Mouse (Mus musculus) testis, adult 2 months (tissue): ENCODE measurements around the gene Olfr201.
"Not testable (repeated sequence)": the region's sequence is repeated elsewhere in the genome, so short reads cannot be mapped to it uniquely, and the experiment has no call there.

Experiments used
- CTCF ChIP-seq: fragments of 200-500 bp; IDR thresholded peaks from 2 replicates; pipeline ENCODE4 v1.5.1; 2012; ENCODE audit warnings: low read depth, mild to moderate bottlenecking, inconsistent platforms, low read length, moderate library complexity; ENCODE audit not compliant: control insufficient read depth, insufficient read depth, insufficient replicate concordance
- POLR2A ChIP-seq: fragments of 200-500 bp; IDR thresholded peaks from 2 replicates; pipeline ENCODE4 v1.6.1; 2012; ENCODE audit warnings: low read depth, mild to moderate bottlenecking, inconsistent platforms, low read length, moderate library complexity; ENCODE audit not compliant: control insufficient read depth

DNA sequence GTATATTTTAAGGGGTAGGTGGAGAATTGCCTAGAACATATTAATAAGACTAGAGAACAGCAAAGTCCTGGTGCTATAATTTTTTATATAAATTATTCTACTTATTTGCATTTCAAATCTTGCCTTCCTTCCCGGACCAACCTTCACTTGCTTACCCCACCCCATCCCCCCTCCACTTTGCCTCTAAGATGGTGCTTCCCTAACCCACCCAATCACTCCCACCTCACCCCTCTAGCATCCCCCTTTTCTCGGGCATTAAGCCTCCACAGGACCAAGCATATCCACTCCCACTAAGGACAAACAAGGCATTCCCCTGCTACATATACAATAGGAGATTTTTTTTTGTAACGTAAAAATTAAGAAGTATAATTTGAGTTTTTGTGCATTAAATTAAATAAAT lies 54.6 kb downstream of the Olfr201 start:
- TF ChIP-seq CTCF, POLR2A: not testable (repeated sequence)
